Mouse (Mus musculus): ENCODE measurements around the gene Cd200r1. TPM values are rescaled to one million over a fixed set of nuclear protein-coding genes. Genes with fewer than 3 reads are reported as not detected.

Cd200r1 gene
- total and polyA plus RNA-seq, 3 experiments = 1.4 to 1.6 TPM; not detected in 1

DNA sequence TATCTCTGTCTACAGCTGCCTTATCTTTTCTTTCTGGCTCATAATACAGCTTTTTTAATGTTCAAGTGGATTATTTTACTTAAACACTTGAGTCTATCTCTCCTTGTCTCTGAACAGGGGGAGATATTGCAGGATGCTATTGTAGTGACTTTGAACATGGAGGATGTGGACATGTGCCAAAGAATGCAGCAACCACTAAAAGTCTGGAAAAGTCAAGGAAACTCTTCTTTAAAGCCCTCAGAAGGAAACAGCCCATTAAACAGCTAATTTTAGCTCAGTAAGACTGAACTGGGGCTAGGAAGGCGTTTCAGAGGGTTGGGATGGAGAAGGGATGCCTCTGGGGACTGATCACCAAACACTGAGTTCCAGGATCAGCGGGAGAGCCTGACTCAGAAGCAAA, 42.9 kb upstream of the Cd200r1 start:
- H3K36me3 ChIP-seq (ENCODE audit: control insufficient read depth in 1 of 2, insufficient read depth in 2 of 2, low read length in 2 of 2) = peaks cover 0 to 32% of the 10 kb centered on the region in 2 experiments; a peak in 2 of 4 replicates
- TF ChIP-seq GATA1 (IDR thresholded peaks at IDR 0.05; ENCODE audit: low read depth, low read length) = peak; percentile 49; the same call in 1 of the 2 replicates
- no peak for TF ChIP-seq ELF1 (IDR thresholded peaks at IDR 0.05; ENCODE audit: low read depth, low read length)
- TF ChIP-seq EP300 (IDR thresholded peaks at IDR 0.05; ENCODE audit: low read depth in 1 of 2, low read length in 2 of 2) = 0 out of 4 replicates have a peak, but pooled peaks of 1 of the 2 experiments have one; percentile 6
- peaks cover 2 to 10% of the 10 kb centered on the region in 2 experiments; a peak in 2 of 4 replicates for H3K4me1 ChIP-seq (ENCODE audit: control insufficient read depth in 1 of 2, insufficient read depth in 2 of 2, low read length in 2 of 2)
- peaks cover 18% of the 10 kb centered on the region for H3K79me2 ChIP-seq (ENCODE audit: control insufficient read depth, insufficient read depth, low read length, poor library complexity)
- no peaks in the 10 kb centered on the region for H3K27me3 ChIP-seq (ENCODE audit: control insufficient read depth in 1 of 2, insufficient read depth in 2 of 2, low read length in 2 of 2)
- H3K9ac ChIP-seq (ENCODE audit: control insufficient read depth, low read depth, low read length, poor library complexity, severe bottlenecking) = no peak overlapping the region
- H3K4me3 ChIP-seq (ENCODE audit: control insufficient read depth in 1 of 2, insufficient read depth in 1 of 2, low read depth in 2 of 2, low read length in 2 of 2) = no peak overlapping the region
- no peak for DNase-seq (ENCODE audit: low read depth, low spot score)
- H3K9me3 ChIP-seq (replicated peaks; ENCODE audit: insufficient read depth, low read length) = no peaks in the 10 kb centered on the region
- no peak overlapping the region for H3K27ac ChIP-seq (ENCODE audit: control insufficient read depth, low read depth, low read length)

DNA sequence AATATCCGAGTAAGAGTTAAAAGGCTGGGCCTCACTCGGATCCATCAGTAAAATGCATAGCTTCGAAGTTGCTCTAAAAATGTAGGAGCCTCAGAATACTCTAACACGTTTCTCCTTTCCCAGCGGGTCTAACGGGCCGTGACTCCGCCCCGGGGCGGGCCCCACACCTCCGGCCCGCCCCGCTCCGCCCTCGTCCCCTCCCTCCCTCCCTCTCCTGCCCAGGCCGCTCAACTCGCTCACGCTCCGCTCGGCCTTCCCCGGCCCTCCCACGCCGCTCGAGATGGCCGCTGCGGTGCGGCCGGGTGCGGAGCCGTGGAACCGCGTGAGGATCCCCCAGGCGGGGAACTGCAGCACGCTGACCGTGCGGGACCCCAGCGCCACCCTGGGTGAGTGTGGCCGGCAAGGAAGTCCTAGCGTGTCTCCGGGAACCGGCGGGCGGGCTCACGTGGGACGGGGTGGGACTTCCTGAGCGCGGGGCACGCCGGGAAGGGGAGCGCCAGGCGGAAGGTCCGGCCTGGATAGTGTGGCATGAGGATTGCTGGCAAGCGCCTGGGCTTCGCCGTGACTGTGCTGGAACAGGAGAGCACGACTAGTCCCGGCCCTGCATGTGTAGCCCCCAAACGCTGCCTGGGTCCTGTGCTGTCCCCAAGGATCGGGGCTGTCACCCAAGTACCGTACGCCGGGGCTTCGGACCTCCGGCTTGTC, 41.3 kb upstream of the Cd200r1 start, which contains the start of gene Nepro:
Gene Nepro (plus strand): TSS at position 219 of the 705 bp plus-strand sequence.
- peak within 1 kb of the TSS; percentile 95 for H3K9ac ChIP-seq (ENCODE audit: control insufficient read depth, low read depth, low read length, poor library complexity, severe bottlenecking)
- H3K27ac ChIP-seq (ENCODE audit: control insufficient read depth, low read depth, low read length) = peak within 1 kb of the TSS; percentile 79
- H3K36me3 ChIP-seq (ENCODE audit: control insufficient read depth in 1 of 2, insufficient read depth in 2 of 2, low read length in 2 of 2) = peaks cover 2 to 36% of the 10 kb centered on the region in 2 experiments; a peak in 2 of 4 replicates
- DNase-seq (ENCODE audit: low read depth, low spot score) = peak; percentile 93
- peaks cover 2 to 10% of the 10 kb centered on the region in 2 experiments; a peak in 3 of 4 replicates for H3K4me1 ChIP-seq (ENCODE audit: control insufficient read depth in 1 of 2, insufficient read depth in 2 of 2, low read length in 2 of 2)
- TF ChIP-seq BHLHE40 (IDR thresholded peaks at IDR 0.05; ENCODE audit: borderline replicate concordance, low read depth, low read length) = peak; percentile 70
- peak; percentile 67; the same call in 1 of the 2 replicates for TF ChIP-seq TBP (IDR thresholded peaks at IDR 0.05; ENCODE audit: low read depth, low read length)
- 0 out of 6 replicates have a peak, but pooled peaks of 1 of the 3 experiments have one; percentile 0 for TF ChIP-seq CTCF (IDR thresholded peaks at IDR 0.05 in 2 of 3, conservative IDR thresholded peaks at IDR 0.05 in 1 of 3; ENCODE audit: control insufficient read depth in 1 of 3, insufficient read depth in 1 of 3, low read depth in 2 of 3, low read length in 3 of 3, poor library complexity in 1 of 3, severe bottlenecking in 1 of 3)
- TF ChIP-seq POLR2AphosphoS2 (IDR thresholded peaks at IDR 0.05; ENCODE audit: low read length) = peak; percentile 90
- TF ChIP-seq MXI1 (IDR thresholded peaks at IDR 0.05; ENCODE audit: low read depth, low read length) = peak; percentile 92
- 0 out of 2 replicates have a peak, but pooled peaks have one; percentile 42 for TF ChIP-seq MYC (IDR thresholded peaks at IDR 0.05; ENCODE audit: low read depth, low read length)
- TF ChIP-seq HCFC1 (IDR thresholded peaks at IDR 0.05; ENCODE audit: low read depth, low read length) = peak; percentile 88
- TF ChIP-seq MAFK (IDR thresholded peaks at IDR 0.05; ENCODE audit: borderline replicate concordance, low read depth, low read length) = no peak
- no peak for TF ChIP-seq TAL1 (IDR thresholded peaks at IDR 0.05; ENCODE audit: low read length)
- no peak for TF ChIP-seq CHD2 (IDR thresholded peaks at IDR 0.05; ENCODE audit: low read length)
- TF ChIP-seq POLR2A (IDR thresholded peaks at IDR 0.05; ENCODE audit: control insufficient read depth in 1 of 2, insufficient read depth in 1 of 2, low read depth in 1 of 2, low read length in 2 of 2, poor library complexity in 1 of 2) = peak; percentile 86 to 92
- no peak for TF ChIP-seq RAD21 (IDR thresholded peaks at IDR 0.05; ENCODE audit: low read depth, low read length)
- no peak for TF ChIP-seq GATA1 (IDR thresholded peaks at IDR 0.05; ENCODE audit: low read depth, low read length)
- no peak for TF ChIP-seq MYB (IDR thresholded peaks at IDR 0.05; ENCODE audit: low read depth, low read length)
- TF ChIP-seq ELF1 (IDR thresholded peaks at IDR 0.05; ENCODE audit: low read depth, low read length) = peak; percentile 68
- peak; percentile 89 for TF ChIP-seq NELFE (IDR thresholded peaks at IDR 0.05; ENCODE audit: low read depth, low read length)
- TF ChIP-seq MAZ (IDR thresholded peaks at IDR 0.05; ENCODE audit: low read depth, low read length) = 0 out of 2 replicates have a peak, but pooled peaks have one; percentile 35
- TF ChIP-seq TCF12 (IDR thresholded peaks at IDR 0.05; ENCODE audit: low read depth, low read length) = 0 out of 2 replicates have a peak, but pooled peaks have one; percentile 14
- no peak for TF ChIP-seq NRF1 (IDR thresholded peaks at IDR 0.05; ENCODE audit: insufficient read depth, low read depth, low read length, poor library complexity, severe bottlenecking)
- peak; percentile 64 for TF ChIP-seq MAX (IDR thresholded peaks at IDR 0.05; ENCODE audit: low read length)
- peak; percentile 89 for TF ChIP-seq USF1 (IDR thresholded peaks at IDR 0.05; ENCODE audit: low read depth, low read length)
- no peaks in the 10 kb centered on the region for H3K27me3 ChIP-seq (ENCODE audit: control insufficient read depth in 1 of 2, insufficient read depth in 2 of 2, low read length in 2 of 2)
- no peaks in the 10 kb centered on the region for H3K9me3 ChIP-seq (replicated peaks; ENCODE audit: insufficient read depth, low read length)
- H3K4me3 ChIP-seq (ENCODE audit: control insufficient read depth in 1 of 2, insufficient read depth in 1 of 2, low read depth in 2 of 2, low read length in 2 of 2) = peak within 1 kb of the TSS; percentile 90 to 99
- H3K79me2 ChIP-seq (ENCODE audit: control insufficient read depth, insufficient read depth, low read length, poor library complexity) = peaks cover 18% of the 10 kb centered on the region
